Mouse (Mus musculus): ENCODE measurements around the gene Igfbp1. TPM values are rescaled to one million over a fixed set of nuclear protein-coding genes. Genes with fewer than 3 reads are reported as not detected.

Gene Igfbp1
- total and polyA plus RNA-seq, 2 experiments = 17.1 to 89.1 TPM

GRCm38 (mm10) chr11:7203846-7204245 lies 6.3 kb downstream of the Igfbp1 start:
- H3K9ac ChIP-seq (ENCODE audit: low read depth, low read length) = no peak overlapping the region
- no peaks in the 10 kb centered on the region for H3K27me3 ChIP-seq (ENCODE audit: control insufficient read depth, insufficient read depth, low read length)
- H3K4me3 ChIP-seq (ENCODE audit: insufficient read depth, low read depth, low read length) = no peak overlapping the region
- H3K79me2 ChIP-seq (ENCODE audit: control insufficient read depth, insufficient read depth, low read length) = no peaks in the 10 kb centered on the region
- peaks cover 2% of the 10 kb centered on the region; the same call in 1 of the 2 replicates for H3K4me1 ChIP-seq (ENCODE audit: control insufficient read depth, insufficient read depth, low read length)
- H3K36me3 ChIP-seq (ENCODE audit: control insufficient read depth, insufficient read depth, low read length) = peaks cover 21% of the 10 kb centered on the region
- H3K27ac ChIP-seq (replicated peaks; ENCODE audit: insufficient read depth, low read depth, low read length) = no peak overlapping the region
- TF ChIP-seq CTCF (IDR thresholded peaks at IDR 0.05; ENCODE audit: low read depth, low read length) (no peak), POLR2A (IDR thresholded peaks at IDR 0.05; ENCODE audit: extremely low read depth, insufficient read depth, low read length) (no peak)
- WGBS = 31% methylated on average over 9 of the region's 9 CpGs
- DNase-seq (ENCODE audit: extremely low read depth, low read depth, low spot score) = no peak

- no peak overlapping the region for H3K9ac ChIP-seq (ENCODE audit: low read depth, low read length)
- H3K36me3 ChIP-seq (ENCODE audit: control insufficient read depth, insufficient read depth, low read length) = no peaks in the 10 kb centered on the region
- no peak overlapping the region for H3K4me3 ChIP-seq (ENCODE audit: insufficient read depth, low read depth, low read length)
- H3K4me1 ChIP-seq (ENCODE audit: control insufficient read depth, insufficient read depth, low read length) = peaks cover 5% of the 10 kb centered on the region; the same call in 1 of the 2 replicates
- no peaks in the 10 kb centered on the region for H3K79me2 ChIP-seq (ENCODE audit: control insufficient read depth, insufficient read depth, low read length)
- peaks cover 8% of the 10 kb centered on the region; the same call in 1 of the 2 replicates for H3K27me3 ChIP-seq (ENCODE audit: control insufficient read depth, insufficient read depth, low read length)
- no peak for DNase-seq (ENCODE audit: extremely low read depth, low read depth, low spot score)
- 23% methylated on average over 6 of the region's 6 CpGs for WGBS
- peak; percentile 96 for TF ChIP-seq CTCF (IDR thresholded peaks at IDR 0.05; ENCODE audit: low read depth, low read length)
- no peak for TF ChIP-seq POLR2A (IDR thresholded peaks at IDR 0.05; ENCODE audit: extremely low read depth, insufficient read depth, low read length)
- no peak overlapping the region for H3K27ac ChIP-seq (replicated peaks; ENCODE audit: insufficient read depth, low read depth, low read length)
Measured at GRCm38 (mm10) chr11:7210343-7210742, 12.8 kb downstream of the Igfbp1 start.

GRCm38 (mm10) chr11:7211211-7211610 lies 13.6 kb downstream of the Igfbp1 start:
- DNase-seq (ENCODE audit: extremely low read depth, low read depth, low spot score) = peak; percentile 63
- TF ChIP-seq CTCF (IDR thresholded peaks at IDR 0.05; ENCODE audit: low read depth, low read length) (no peak), POLR2A (IDR thresholded peaks at IDR 0.05; ENCODE audit: extremely low read depth, insufficient read depth, low read length) (no peak)
- WGBS = 8% methylated on average over 9 of the region's 9 CpGs
- Histone ChIP-seq H3K79me2 (ENCODE audit: control insufficient read depth, insufficient read depth, low read length) (no peaks in the 10 kb centered on the region), H3K27ac (replicated peaks; ENCODE audit: insufficient read depth, low read depth, low read length) (no peak overlapping the region), H3K27me3 (ENCODE audit: control insufficient read depth, insufficient read depth, low read length) (peaks cover 8% of the 10 kb centered on the region; the same call in 1 of the 2 replicates), H3K4me3 (ENCODE audit: insufficient read depth, low read depth, low read length) (no peak overlapping the region), H3K9ac (ENCODE audit: low read depth, low read length) (no peak overlapping the region), H3K36me3 (ENCODE audit: control insufficient read depth, insufficient read depth, low read length) (no peaks in the 10 kb centered on the region), H3K4me1 (ENCODE audit: control insufficient read depth, insufficient read depth, low read length) (peaks cover 5% of the 10 kb centered on the region; the same call in 1 of the 2 replicates)

GRCm38 (mm10) chr11:7212126-7212798 lies 14.7 kb downstream of the Igfbp1 start:
- no peak for TF ChIP-seq CTCF (IDR thresholded peaks at IDR 0.05; ENCODE audit: low read depth, low read length)
- no peak for TF ChIP-seq POLR2A (IDR thresholded peaks at IDR 0.05; ENCODE audit: extremely low read depth, insufficient read depth, low read length)

GRCm38 (mm10) chr11:7213161-7213500 lies 15.5 kb downstream of the Igfbp1 start:
- 2% methylated on average over 19 of the region's 19 CpGs for WGBS
- Histone ChIP-seq H3K36me3 (ENCODE audit: control insufficient read depth, insufficient read depth, low read length) (no peaks in the 10 kb centered on the region), H3K27ac (replicated peaks; ENCODE audit: insufficient read depth, low read depth, low read length) (no peak overlapping the region), H3K79me2 (ENCODE audit: control insufficient read depth, insufficient read depth, low read length) (no peaks in the 10 kb centered on the region), H3K4me3 (ENCODE audit: insufficient read depth, low read depth, low read length) (peak overlapping the region; percentile 44), H3K9ac (ENCODE audit: low read depth, low read length) (peak overlapping the region; percentile 38), H3K27me3 (ENCODE audit: control insufficient read depth, insufficient read depth, low read length) (peaks cover 8% of the 10 kb centered on the region; the same call in 1 of the 2 replicates), H3K4me1 (ENCODE audit: control insufficient read depth, insufficient read depth, low read length) (peaks cover 5% of the 10 kb centered on the region; the same call in 1 of the 2 replicates)
- no peak for DNase-seq (ENCODE audit: extremely low read depth, low read depth, low spot score)
- TF ChIP-seq CTCF (IDR thresholded peaks at IDR 0.05; ENCODE audit: low read depth, low read length) (no peak), POLR2A (IDR thresholded peaks at IDR 0.05; ENCODE audit: extremely low read depth, insufficient read depth, low read length) (no peak)

More at GRCm38 (mm10) chr11:7212126-7212798, 14.7 kb downstream of the Igfbp1 start:
- Histone ChIP-seq H3K27me3 (ENCODE audit: control insufficient read depth, insufficient read depth, low read length) (peaks cover 8% of the 10 kb centered on the region; the same call in 1 of the 2 replicates), H3K36me3 (ENCODE audit: control insufficient read depth, insufficient read depth, low read length) (no peaks in the 10 kb centered on the region), H3K27ac (replicated peaks; ENCODE audit: insufficient read depth, low read depth, low read length) (0 out of 2 replicates have a peak overlapping the region, but pooled peaks have one; percentile 10), H3K4me3 (ENCODE audit: insufficient read depth, low read depth, low read length) (peak overlapping the region; percentile 9), H3K9ac (ENCODE audit: low read depth, low read length) (peak overlapping the region; percentile 19; the same call in 1 of the 2 replicates), H3K79me2 (ENCODE audit: control insufficient read depth, insufficient read depth, low read length) (no peaks in the 10 kb centered on the region), H3K4me1 (ENCODE audit: control insufficient read depth, insufficient read depth, low read length) (peaks cover 5% of the 10 kb centered on the region; the same call in 1 of the 2 replicates)
- DNase-seq (ENCODE audit: extremely low read depth, low read depth, low spot score) = no peak
- 27% methylated on average over 17 of the region's 17 CpGs for WGBS

All from liver, adult 2 months (tissue).